18 mouse cellular contexts compared by ENCODE assay signal in genomic region chr1:182448276-182449035, GRCm38 (mm10).
"Had no signal": no experiment of that assay in that cellular context is flagged by ENCODE, and none has a peak within 500 bp of the region (broad histone marks: within the 10 kb centered on the region; RNA-seq: fewer than 3 reads in every experiment).

No protein-coding gene starts in this region.

- H3K4me1 ChIP-seq: liver, embryonic 15.5 days; lung, embryonic 15.5 days; midbrain, embryonic 10.5 days; midbrain, embryonic 12.5 days; neural tube, embryonic 13.5 days; neural tube, embryonic 15.5 days; stomach, embryonic 15.5 days had no signal

- H3K27ac ChIP-seq: liver, embryonic 15.5 days; lung, embryonic 15.5 days; midbrain, embryonic 10.5 days; midbrain, embryonic 12.5 days; neural tube, embryonic 13.5 days; neural tube, embryonic 15.5 days; stomach, embryonic 15.5 days; stomach, postnatal 0 days had no signal

- DNase-seq: liver, postnatal 0 days; lung, adult 2 months; lung, postnatal 14 days; lung, postnatal 4 days; midbrain, embryonic 14.5 days; right cerebral cortex, postnatal 14 days; thymus, adult 2 months; thymus, postnatal 25 days; thymus, postnatal 4 days had no signal

- H3K4me3 ChIP-seq: liver, embryonic 15.5 days; lung, embryonic 15.5 days; midbrain, embryonic 10.5 days; midbrain, embryonic 12.5 days; myocyte; neural tube, embryonic 13.5 days; neural tube, embryonic 15.5 days; stomach, embryonic 15.5 days had no signal
